Mouse (Mus musculus) liver, embryonic 11.5 days (tissue): ENCODE measurements around the gene Casz1. TPM values are rescaled to one million over a fixed set of nuclear protein-coding genes. Genes with fewer than 3 reads are reported as not detected.

Experiments used
- ATAC-seq: fragments of 200-750 bp; cut with Nextera tagmentation; replicated peaks from 2 replicates; pipeline ENCODE4 v1.8.0; 2017; ENCODE audit warnings: moderate number of reproducible peaks, mild to moderate bottlenecking, moderate TSS enrichment, moderate library complexity; ENCODE audit not compliant: low FRiP score
- DNase-seq: peaks from one replicate; pipeline ENCODE4 v3.0.0-alpha.2; 2017; ENCODE audit warnings: low spot score
- H3K27ac ChIP-seq: fragments of 300-500 bp; sonication (generic); 2 replicates; pipeline ENCODE4 v1.5.1; 2014; ENCODE audit warnings: mild to moderate bottlenecking, low read depth, low read length, control low read depth
- H3K27me3 ChIP-seq: fragments of 300-500 bp; sonication (generic); replicated peaks from 2 replicates; pipeline ENCODE4 v1.6.1; 2014; ENCODE audit warnings: low read length, mixed read lengths; ENCODE audit not compliant: control insufficient read depth, insufficient read depth
- H3K36me3 ChIP-seq: fragments of 300-500 bp; sonication (generic); 2 replicates; pipeline ENCODE4 v1.6.1; 2014; ENCODE audit warnings: mild to moderate bottlenecking, low read length, moderate library complexity, mixed read lengths; ENCODE audit not compliant: control insufficient read depth, insufficient read depth
- H3K4me1 ChIP-seq: fragments of 300-500 bp; sonication (generic); replicated peaks from 2 replicates; pipeline ENCODE4 v1.6.1; 2014; ENCODE audit warnings: low read length, mixed read lengths; ENCODE audit not compliant: control insufficient read depth, insufficient read depth
- H3K4me2 ChIP-seq: fragments of 300-500 bp; sonication (generic); 2 replicates; pipeline ENCODE4 v1.6.1; 2014; ENCODE audit warnings: mild to moderate bottlenecking, control low read depth, moderate library complexity
- H3K4me3 ChIP-seq: fragments of 300-500 bp; sonication (generic); 2 replicates; pipeline ENCODE4 v1.5.1; 2014; ENCODE audit warnings: low read depth, low read length, control low read depth
- H3K9ac ChIP-seq: fragments of 300-500 bp; sonication (generic); 2 replicates; pipeline ENCODE4 v1.6.1; 2014; ENCODE audit warnings: low read depth, low read length, control low read depth
- H3K9me3 ChIP-seq: fragments of 300-500 bp; sonication (generic); 2 replicates; pipeline ENCODE4 v1.6.1; 2016; ENCODE audit warnings: low read length, inconsistent platforms, mixed read lengths; ENCODE audit not compliant: control insufficient read depth
- WGBS: fragments of 180-500 bp; shearing (Covaris S2); extraction: QIAGEN DNeasy Blood & Tissue Kit; methylation state at CpG from one replicate; pipeline ENCODE4 v1.1.7; 2014; 5-methylcytosine and 5-hydroxymethylcytosine counted together
- polyA plus RNA-seq: library from polyadenylated mRNA; unstranded; fragments of >200 nt; fragmentation: Nextera tagmentation; extraction: Ambion mirVana; gene quantifications from 2 replicates; pipeline ENCODE4 v1.2.1, GENCODE M21; 2014

Casz1 gene
- polyA plus RNA-seq, 1 experiment from 2014 or later, result 1.0 TPM

GRCm38 (mm10) chr4:148790940-148791339, 13.3 kb upstream of the Casz1 start:
- DNase-seq (no peak), ATAC-seq (no peak)
- Histone ChIP-seq H3K9ac (no peak overlapping the region), H3K36me3 (no peaks in the 10 kb centered on the region), H3K4me3 (no peak overlapping the region), H3K4me2 (no peak overlapping the region), H3K9me3 (no peaks in the 10 kb centered on the region), H3K27ac (no peak overlapping the region), H3K27me3 (peaks cover 20% of the 10 kb centered on the region), H3K4me1 (no peaks in the 10 kb centered on the region)
- WGBS, result 61% methylated on average over 8 of the region's 8 CpGs

GRCm38 (mm10) chr4:148795038-148795437, 9.2 kb upstream of the Casz1 start:
- Histone ChIP-seq H3K36me3 (no peaks in the 10 kb centered on the region), H3K4me1 (no peaks in the 10 kb centered on the region), H3K27ac (no peak overlapping the region), H3K9ac (no peak overlapping the region), H3K27me3 (peaks cover 28% of the 10 kb centered on the region), H3K4me2 (no peak overlapping the region), H3K4me3 (no peak overlapping the region), H3K9me3 (no peaks in the 10 kb centered on the region)
- no peak for DNase-seq
- WGBS, result 27% methylated on average over 4 of the region's 4 CpGs
- no peak for ATAC-seq

GRCm38 (mm10) chr4:148797475-148798324, 6.5 kb upstream of the Casz1 start:
- H3K4me2 ChIP-seq, result no peak overlapping the region
- WGBS, result 67% methylated on average over 12 of the region's 12 CpGs
- H3K4me1 ChIP-seq, result no peaks in the 10 kb centered on the region
- H3K9me3 ChIP-seq, result no peaks in the 10 kb centered on the region
- H3K36me3 ChIP-seq, result no peaks in the 10 kb centered on the region
- peaks cover 47% of the 10 kb centered on the region for H3K27me3 ChIP-seq
- no peak overlapping the region for H3K9ac ChIP-seq
- no peak overlapping the region for H3K27ac ChIP-seq
- no peak overlapping the region for H3K4me3 ChIP-seq
- no peak for ATAC-seq
- no peak for DNase-seq

DNA sequence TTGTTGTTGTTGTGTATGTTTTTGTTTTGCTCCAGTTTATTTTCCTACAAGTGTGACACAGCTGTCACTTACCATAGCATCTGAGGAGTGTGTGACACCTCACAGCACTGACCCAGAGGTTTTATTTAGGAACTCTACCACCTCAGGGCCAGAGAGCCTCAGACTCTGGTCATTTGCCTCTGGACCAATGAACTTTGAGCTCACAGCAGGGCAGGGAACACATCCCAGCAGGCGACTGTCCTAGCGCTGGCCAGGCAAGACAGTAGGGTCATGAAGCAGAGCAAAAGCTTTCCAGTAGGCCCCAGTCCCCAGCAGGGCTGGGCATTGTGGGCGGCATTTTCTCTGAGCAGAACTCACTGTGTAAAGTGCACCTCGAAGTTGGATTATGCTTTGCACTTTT, 1.2 kb upstream of the Casz1 start:
- Histone ChIP-seq H3K9me3 (no peaks in the 10 kb centered on the region), H3K27me3 (peaks cover 86% of the 10 kb centered on the region), H3K4me3 (no peak overlapping the region), H3K36me3 (no peaks in the 10 kb centered on the region), H3K4me2 (no peak overlapping the region), H3K4me1 (peaks cover 8% of the 10 kb centered on the region), H3K27ac (no peak overlapping the region), H3K9ac (no peak overlapping the region)
- ATAC-seq (no peak), DNase-seq (no peak)
- WGBS, result 22% methylated on average over 4 of the region's 4 CpGs

DNA sequence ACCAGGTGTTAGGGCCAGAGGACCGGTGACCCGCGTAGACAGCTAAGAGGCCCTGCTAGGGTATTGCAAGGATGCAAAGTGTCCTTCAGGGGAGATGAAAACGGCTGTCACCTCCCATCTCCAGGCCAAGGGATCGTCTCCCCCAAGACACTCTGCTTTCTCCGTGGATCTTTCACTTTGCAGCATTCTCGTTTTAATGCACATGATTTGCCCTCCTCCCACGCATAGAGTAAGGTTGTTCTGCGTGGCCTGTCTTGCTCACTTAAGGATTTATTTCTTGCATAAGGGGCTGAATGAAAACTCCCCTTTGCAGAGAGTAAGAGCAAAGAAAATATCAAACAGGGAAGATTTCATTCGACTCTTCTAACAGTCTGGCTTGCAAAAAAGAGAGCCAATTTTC, 593 bp upstream of the Casz1 start:
- Histone ChIP-seq H3K27me3 (peaks cover 89% of the 10 kb centered on the region), H3K4me3 (peak overlapping the region; percentile 55), H3K27ac (no peak overlapping the region), H3K36me3 (no peaks in the 10 kb centered on the region), H3K9ac (no peak overlapping the region), H3K4me1 (peaks cover 8% of the 10 kb centered on the region), H3K9me3 (no peaks in the 10 kb centered on the region), H3K4me2 (peak overlapping the region; percentile 85)
- DNase-seq (no peak), ATAC-seq (no peak)
- 10% methylated on average over 10 of the region's 10 CpGs for WGBS

- no peaks in the 10 kb centered on the region for H3K36me3 ChIP-seq
- peak overlapping the region; percentile 85 for H3K4me2 ChIP-seq
- ATAC-seq (peak; percentile 10; the same call in 1 of the 2 replicates), DNase-seq (no peak)
- no peaks in the 10 kb centered on the region for H3K9me3 ChIP-seq
- WGBS, result 3% methylated on average over 16 of the region's 16 CpGs
- H3K27ac ChIP-seq, result no peak overlapping the region
- no peak overlapping the region for H3K9ac ChIP-seq
- H3K27me3 ChIP-seq, result peaks cover 91% of the 10 kb centered on the region
- H3K4me3 ChIP-seq, result peak overlapping the region; percentile 55
- peaks cover 8% of the 10 kb centered on the region for H3K4me1 ChIP-seq
These were observed 541 bp downstream of the Casz1 start for GRCm38 (mm10) chr4:148804780-148805160.

DNA sequence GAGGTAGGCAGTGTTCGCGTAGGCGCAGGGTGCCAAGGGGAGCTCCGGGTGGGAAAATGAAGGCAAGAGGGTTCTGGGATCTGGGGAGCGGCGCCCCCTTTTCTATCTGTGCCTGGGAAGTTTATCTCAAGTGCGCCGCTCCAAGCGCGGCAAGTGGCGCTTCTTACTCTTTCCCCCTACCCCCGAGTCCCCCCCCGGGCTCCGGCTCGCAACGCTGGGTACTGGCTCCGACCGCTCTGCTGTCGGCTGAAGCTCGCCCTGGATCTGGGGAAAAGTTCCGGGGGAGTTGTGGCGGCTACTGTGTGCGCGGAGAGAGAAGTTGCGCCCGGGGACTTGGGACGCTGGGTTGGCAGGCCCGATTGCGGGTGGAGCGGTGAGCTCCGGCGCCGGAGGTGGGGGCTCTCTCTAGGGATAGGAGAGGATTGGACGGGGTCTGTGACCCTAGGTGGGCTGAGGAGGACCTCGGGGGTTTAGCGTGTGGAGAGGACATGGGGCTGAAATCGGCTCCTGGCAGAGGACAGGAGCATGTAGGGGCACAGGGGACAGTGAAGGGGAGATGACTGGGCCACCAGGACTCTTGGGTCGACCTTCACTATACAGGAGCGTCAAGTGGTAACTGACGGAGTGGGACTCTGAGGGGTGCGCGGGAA, 1.1 kb downstream of the Casz1 start:
- no peaks in the 10 kb centered on the region for H3K9me3 ChIP-seq
- H3K27me3 ChIP-seq, result peaks cover 92% of the 10 kb centered on the region
- peaks cover 8% of the 10 kb centered on the region for H3K4me1 ChIP-seq
- H3K36me3 ChIP-seq, result no peaks in the 10 kb centered on the region
- H3K4me2 ChIP-seq, result peak overlapping the region; percentile 85
- WGBS, result under 1% methylated on average over 41 of the region's 42 CpGs
- H3K27ac ChIP-seq, result no peak overlapping the region
- no peak overlapping the region for H3K9ac ChIP-seq
- ATAC-seq, result 0 out of 2 replicates have a peak, but pooled peaks have one; percentile 18
- DNase-seq, result peak; percentile 45
- peak overlapping the region; percentile 55 for H3K4me3 ChIP-seq

DNA sequence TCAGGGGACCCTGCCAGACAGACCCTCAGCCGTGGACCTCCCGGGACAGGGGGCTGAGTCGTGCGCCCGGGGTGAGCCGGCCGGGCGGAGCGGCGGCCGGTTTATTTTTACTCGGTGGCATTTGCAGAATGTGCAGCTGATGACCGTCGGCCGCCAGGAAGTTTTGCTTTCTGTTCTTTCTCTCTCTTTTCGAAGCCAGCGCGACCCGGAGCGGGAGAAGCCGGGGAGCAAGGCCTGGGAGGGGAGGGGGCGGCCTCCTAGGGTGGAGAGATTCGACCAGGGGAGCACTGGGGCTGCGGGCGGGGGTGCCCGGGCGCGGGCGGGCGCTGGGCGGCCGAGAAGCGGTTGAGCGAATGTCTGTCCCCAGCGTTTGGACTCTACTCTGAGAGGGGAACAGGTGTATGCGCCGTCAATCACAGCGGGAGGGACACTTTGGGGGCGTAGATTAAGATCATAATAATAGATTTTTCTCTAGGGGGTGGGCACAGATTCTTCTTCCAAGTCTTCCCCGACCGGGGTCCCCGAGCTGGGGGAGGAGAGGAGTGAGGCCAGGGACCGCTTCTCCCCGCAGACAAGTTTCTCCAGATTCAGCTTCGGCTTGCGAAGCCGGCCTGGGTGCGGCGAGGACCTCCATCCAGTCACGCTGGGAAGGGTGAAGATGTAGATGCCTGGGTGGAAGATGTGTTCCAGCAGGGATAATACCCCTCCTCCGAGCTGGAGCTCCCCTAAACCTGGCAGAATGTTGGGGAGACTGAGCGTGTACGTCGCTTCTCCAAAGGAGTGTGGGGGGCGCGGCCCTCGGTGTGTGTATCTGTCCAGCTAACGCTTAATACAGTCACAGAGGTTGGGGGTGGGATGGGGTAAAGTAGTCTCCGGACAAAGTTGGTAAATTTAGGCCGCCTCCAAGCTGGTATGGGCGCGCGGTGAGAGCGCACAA, 1.9 kb downstream of the Casz1 start:
- Histone ChIP-seq H3K9me3 (no peaks in the 10 kb centered on the region), H3K27ac (no peak overlapping the region), H3K9ac (no peak overlapping the region), H3K4me2 (peak overlapping the region; percentile 85), H3K4me1 (peaks cover 8% of the 10 kb centered on the region), H3K36me3 (no peaks in the 10 kb centered on the region), H3K4me3 (peak overlapping the region; percentile 55), H3K27me3 (peaks cover 94% of the 10 kb centered on the region)
- whole genome bisulfite sequencing, result 2% methylated on average over 64 of the region's 64 CpGs
- DNase-seq (peak; percentile 51), ATAC-seq (no peak)
